Mouse (Mus musculus): ENCODE measurements around the gene Pld4.

- TF ChIP-seq CTCF (IDR thresholded peaks at IDR 0.05; ENCODE audit: control insufficient read depth, insufficient read depth, low read length) (no peak), POLR2A (IDR thresholded peaks at IDR 0.05; ENCODE audit: borderline replicate concordance, control insufficient read depth, low read depth, low read length) (no peak)
Measured at GRCm38 (mm10) chr12:112810092-112810885, 49.8 kb downstream of the Pld4 start.

Measured in bone marrow, adult 2 months (tissue).